Mouse (Mus musculus) large intestine, adult 2 months (tissue): ENCODE measurements around the gene Tmem178. TPM values are rescaled to one million over a fixed set of nuclear protein-coding genes. Genes with fewer than 3 reads are reported as not detected.

Source experiments
- DNase-seq: peaks from one replicate; pipeline ENCODE4 v3.0.0-alpha.2; 2012; ENCODE audit warnings: low read depth, low spot score
- WGBS: fragments of 180-500 bp; shearing (Covaris S2); methylation state at CpG from one replicate; pipeline ENCODE4 v1.1.7; 2018; 5-methylcytosine and 5-hydroxymethylcytosine counted together
- polyA plus RNA-seq: library from polyadenylated mRNA; depleted of rRNA; stranded (reverse); fragments of >200 nt; gene quantifications from 2 replicates; pipeline ENCODE4 v1.2.3, GENCODE M21; 2012

The Tmem178 gene
- polyA plus RNA-seq, 1 experiment: 1.8 TPM

GRCm38 (mm10) chr17:80981721-80982411, 37.4 kb downstream of the Tmem178 start:
- DNase-seq: no peak
- 53% methylated on average over 12 of the region's 12 CpGs for WGBS

- peak; percentile 32 for DNase-seq
- WGBS: 14% methylated on average over 8 of the region's 8 CpGs
Measured at GRCm38 (mm10) chr17:80982412-80982787, 38.0 kb downstream of the Tmem178 start.

- 87% methylated on average over 10 of the region's 10 CpGs for WGBS
- no peak for DNase-seq
Measured at GRCm38 (mm10) chr17:80982976-80983375, 38.5 kb downstream of the Tmem178 start.

GRCm38 (mm10) chr17:80991535-80992127, 47.2 kb downstream of the Tmem178 start:
- DNase-seq: no peak
- WGBS: 91% methylated on average over 8 of the region's 8 CpGs

- no peak for DNase-seq
- 68% methylated on average over 2 of the region's 2 CpGs for WGBS
Measured at GRCm38 (mm10) chr17:80997226-80997625, 52.8 kb downstream of the Tmem178 start.

- WGBS: 81% methylated on average over 6 of the region's 6 CpGs
- no peak for DNase-seq
Measured at GRCm38 (mm10) chr17:80998958-80999357, 54.5 kb downstream of the Tmem178 start.

GRCm38 (mm10) chr17:81001010-81001409, 56.6 kb downstream of the Tmem178 start:
- no peak for DNase-seq
- WGBS: 89% methylated on average over 12 of the region's 12 CpGs

- no peak for DNase-seq
- WGBS: 98% methylated on average over 4 of the region's 4 CpGs
Measured at GRCm38 (mm10) chr17:81001647-81002046, 57.2 kb downstream of the Tmem178 start.

GRCm38 (mm10) chr17:81002130-81002529, 57.7 kb downstream of the Tmem178 start:
- DNase-seq: peak; percentile 65
- 27% methylated on average over 5 of the region's 5 CpGs for WGBS

GRCm38 (mm10) chr17:81004454-81004853, 60.0 kb downstream of the Tmem178 start:
- 86% methylated on average over 11 of the region's 11 CpGs for WGBS
- DNase-seq: no peak

GRCm38 (mm10) chr17:81005292-81005691, 60.9 kb downstream of the Tmem178 start:
- WGBS: 78% methylated on average over 8 of the region's 8 CpGs
- DNase-seq: no peak

- 59% methylated on average over 10 of the region's 10 CpGs for WGBS
Measured at GRCm38 (mm10) chr17:81009112-81009511, 64.7 kb downstream of the Tmem178 start.

GRCm38 (mm10) chr17:81010199-81010598, 65.8 kb downstream of the Tmem178 start:
- no peak for DNase-seq
- WGBS: 89% methylated on average over 3 of the region's 3 CpGs

More at GRCm38 (mm10) chr17:81009112-81009511, 64.7 kb downstream of the Tmem178 start:
- no peak for DNase-seq

GRCm38 (mm10) chr17:81010844-81011685, 66.6 kb downstream of the Tmem178 start:
- no peak for DNase-seq
- WGBS: 75% methylated on average over 18 of the region's 18 CpGs

- 24% methylated on average over 4 of the region's 4 CpGs for WGBS
- peak; percentile 46 for DNase-seq
Measured at GRCm38 (mm10) chr17:81015814-81016447, 71.5 kb downstream of the Tmem178 start.

- DNase-seq: no peak
- 67% methylated on average over 1 of the region's 1 CpGs for WGBS
Measured at GRCm38 (mm10) chr17:81017132-81017531, 72.7 kb downstream of the Tmem178 start.

- WGBS: 95% methylated on average over 6 of the region's 6 CpGs
- DNase-seq: no peak
Measured at GRCm38 (mm10) chr17:81027331-81027730, 82.9 kb downstream of the Tmem178 start.

- 92% methylated on average over 3 of the region's 3 CpGs for WGBS
Measured at GRCm38 (mm10) chr17:81031830-81032442, 87.5 kb downstream of the Tmem178 start.

GRCm38 (mm10) chr17:81032957-81033356, 88.5 kb downstream of the Tmem178 start:
- 64% methylated on average over 2 of the region's 2 CpGs for WGBS
- no peak for DNase-seq

More at GRCm38 (mm10) chr17:81031830-81032442, 87.5 kb downstream of the Tmem178 start:
- no peak for DNase-seq
